Mouse (Mus musculus): ENCODE results near the gene Srrm4. TPM values are rescaled to one million over a fixed set of nuclear protein-coding genes. Genes with fewer than 3 reads are reported as not detected.
A peak's percentile ranks its signal among the peaks of the same experiment; 100 is the strongest.

The Srrm4 gene
- polyA plus RNA-seq, 1 experiment from 2014 or later, result 2.4 TPM

DNA sequence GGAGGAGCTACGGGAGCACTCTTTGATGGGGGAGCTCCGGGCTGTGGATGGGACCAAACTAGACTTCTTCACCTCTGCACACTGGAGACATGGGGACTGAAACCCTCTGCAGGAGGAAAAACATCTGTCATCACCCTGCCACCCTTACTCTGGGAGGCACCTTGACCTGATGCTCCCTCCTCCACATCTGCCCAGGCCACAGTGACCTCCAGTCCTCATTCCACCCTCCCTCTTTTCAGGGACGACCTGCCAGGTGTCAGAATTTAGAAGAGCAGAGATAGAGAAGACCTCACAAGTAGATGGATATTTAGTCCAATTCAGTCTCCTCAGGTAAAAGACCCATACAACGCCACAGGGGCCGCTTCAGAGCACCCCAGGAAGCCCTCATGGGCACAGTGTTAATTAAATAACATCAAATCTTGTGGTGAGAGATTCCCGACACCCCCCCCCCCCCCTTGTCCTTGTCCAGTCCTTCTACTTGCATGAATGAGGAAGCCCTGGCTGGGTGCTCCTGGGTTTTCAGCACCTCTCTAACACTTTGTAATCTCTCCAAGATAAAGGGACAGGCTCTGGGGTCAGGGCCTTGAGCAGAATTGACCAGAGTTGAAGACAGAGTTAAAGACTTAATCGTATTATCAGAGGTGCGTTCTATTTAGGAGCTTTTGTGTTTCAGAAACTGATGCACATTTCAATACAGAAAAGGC lies 141.9 kb downstream of the Srrm4 start:
- H3K27me3 ChIP-seq (ENCODE audit: control insufficient read depth, insufficient read depth, low read length), result no peaks in the 10 kb centered on the region
- WGBS, result 53% methylated on average over 8 of the region's 8 CpGs
- no peak for ATAC-seq (ENCODE audit: insufficient number of reproducible peaks, insufficient read depth, low FRiP score, low read depth)
- H3K4me3 ChIP-seq (ENCODE audit: low read depth, low read length), result no peak overlapping the region
- no peak overlapping the region for H3K4me2 ChIP-seq (replicated peaks; ENCODE audit: low read depth, low read length)
- H3K9ac ChIP-seq (replicated peaks; ENCODE audit: low read depth, low read length), result no peak overlapping the region
- no peaks in the 10 kb centered on the region for H3K9me3 ChIP-seq (ENCODE audit: control insufficient read depth, low read depth, low read length)
- no peak overlapping the region for H3K27ac ChIP-seq (ENCODE audit: low read length)
- H3K36me3 ChIP-seq (ENCODE audit: control insufficient read depth, insufficient read depth, low read length), result no peaks in the 10 kb centered on the region
- no peaks in the 10 kb centered on the region for H3K4me1 ChIP-seq (ENCODE audit: control insufficient read depth, insufficient read depth, low read length)

DNA sequence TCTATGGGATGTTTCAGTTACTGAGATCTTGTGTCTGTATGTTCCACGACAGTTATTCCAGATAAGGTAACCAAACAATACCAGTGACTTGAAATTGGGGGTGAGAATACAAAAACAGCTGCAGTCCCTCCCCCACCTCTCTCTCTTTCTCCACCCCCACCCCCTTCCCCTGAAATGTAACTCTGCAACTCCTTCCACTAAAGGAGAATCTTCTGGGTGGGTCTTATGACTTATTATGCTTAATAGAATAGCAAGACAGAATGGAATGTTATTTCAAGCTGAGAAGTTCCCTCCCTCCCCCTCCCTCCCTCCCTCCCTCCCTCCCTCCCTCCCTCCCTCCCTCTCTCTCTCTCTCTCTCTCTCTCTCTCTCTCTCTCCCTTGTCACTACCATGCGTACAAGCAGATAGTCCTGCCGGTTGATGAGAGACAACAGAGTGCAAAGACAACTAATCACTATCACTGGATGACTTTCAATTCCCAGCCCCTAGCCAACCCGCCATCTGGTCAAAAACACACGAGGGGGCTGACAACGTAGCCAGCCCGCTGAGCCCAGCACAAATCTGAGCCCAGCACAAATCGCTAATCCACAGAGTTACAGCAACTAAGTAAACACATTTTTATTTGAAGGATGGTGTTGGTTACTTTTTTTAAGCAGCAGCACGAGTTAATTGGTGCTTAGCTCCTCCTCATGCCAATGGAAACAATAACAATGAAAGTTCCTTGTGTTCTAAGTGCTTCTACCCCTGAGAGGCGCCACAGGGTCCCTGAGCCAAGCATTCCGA lies 143.0 kb downstream of the Srrm4 start:
- H3K27ac ChIP-seq (ENCODE audit: low read length), result no peak overlapping the region
- ATAC-seq (ENCODE audit: insufficient number of reproducible peaks, insufficient read depth, low FRiP score, low read depth), result no peak; the same call in 1 of the 2 replicates
- no peak overlapping the region for H3K4me3 ChIP-seq (ENCODE audit: low read depth, low read length)

DNA sequence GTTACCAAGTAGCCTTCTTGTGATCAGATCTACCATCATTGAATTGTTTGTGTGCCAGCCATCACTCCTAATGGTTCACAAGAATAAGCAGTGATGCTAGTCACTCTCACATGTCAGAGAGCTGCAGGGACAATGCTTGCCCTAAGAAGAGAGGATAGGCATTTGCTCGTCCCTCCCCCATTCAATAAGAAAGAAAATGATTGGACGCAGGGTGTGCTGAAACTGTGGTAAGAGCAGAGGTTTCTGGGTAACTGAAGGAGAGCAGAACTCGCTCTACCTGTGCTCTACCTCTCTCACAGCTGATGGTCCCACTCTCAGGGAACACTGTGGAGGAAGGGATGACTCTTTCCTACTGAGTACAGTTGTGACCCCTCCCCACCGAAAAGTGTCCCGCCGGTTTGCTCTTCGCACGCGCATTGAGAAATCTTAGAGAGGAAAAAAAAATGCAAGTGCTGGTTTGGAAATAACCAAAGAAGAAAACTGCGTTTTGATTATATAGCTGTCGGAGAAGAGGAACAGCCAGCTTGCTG lies 143.7 kb downstream of the Srrm4 start:
- Histone ChIP-seq H3K27me3 (ENCODE audit: control insufficient read depth, insufficient read depth, low read length) (no peaks in the 10 kb centered on the region), H3K36me3 (ENCODE audit: control insufficient read depth, insufficient read depth, low read length) (no peaks in the 10 kb centered on the region), H3K4me3 (ENCODE audit: low read depth, low read length) (no peak overlapping the region), H3K4me2 (replicated peaks; ENCODE audit: low read depth, low read length) (peak overlapping the region; percentile 13; the same call in 1 of the 2 replicates), H3K27ac (ENCODE audit: low read length) (no peak overlapping the region), H3K9me3 (ENCODE audit: control insufficient read depth, low read depth, low read length) (no peaks in the 10 kb centered on the region), H3K9ac (replicated peaks; ENCODE audit: low read depth, low read length) (no peak overlapping the region), H3K4me1 (ENCODE audit: control insufficient read depth, insufficient read depth, low read length) (no peaks in the 10 kb centered on the region)
- WGBS, result 31% methylated on average over 11 of the region's 11 CpGs
- ATAC-seq (ENCODE audit: insufficient number of reproducible peaks, insufficient read depth, low FRiP score, low read depth), result no peak

More for the DNA sequence above, 143.0 kb downstream of the Srrm4 start:
- WGBS, result 6% methylated on average over 11 of the region's 11 CpGs
- no peaks in the 10 kb centered on the region for H3K9me3 ChIP-seq (ENCODE audit: control insufficient read depth, low read depth, low read length)
- H3K36me3 ChIP-seq (ENCODE audit: control insufficient read depth, insufficient read depth, low read length), result no peaks in the 10 kb centered on the region
- no peaks in the 10 kb centered on the region for H3K4me1 ChIP-seq (ENCODE audit: control insufficient read depth, insufficient read depth, low read length)
- no peak overlapping the region for H3K9ac ChIP-seq (replicated peaks; ENCODE audit: low read depth, low read length)
- peak overlapping the region; percentile 13; the same call in 1 of the 2 replicates for H3K4me2 ChIP-seq (replicated peaks; ENCODE audit: low read depth, low read length)
- no peaks in the 10 kb centered on the region for H3K27me3 ChIP-seq (ENCODE audit: control insufficient read depth, insufficient read depth, low read length)

DNA sequence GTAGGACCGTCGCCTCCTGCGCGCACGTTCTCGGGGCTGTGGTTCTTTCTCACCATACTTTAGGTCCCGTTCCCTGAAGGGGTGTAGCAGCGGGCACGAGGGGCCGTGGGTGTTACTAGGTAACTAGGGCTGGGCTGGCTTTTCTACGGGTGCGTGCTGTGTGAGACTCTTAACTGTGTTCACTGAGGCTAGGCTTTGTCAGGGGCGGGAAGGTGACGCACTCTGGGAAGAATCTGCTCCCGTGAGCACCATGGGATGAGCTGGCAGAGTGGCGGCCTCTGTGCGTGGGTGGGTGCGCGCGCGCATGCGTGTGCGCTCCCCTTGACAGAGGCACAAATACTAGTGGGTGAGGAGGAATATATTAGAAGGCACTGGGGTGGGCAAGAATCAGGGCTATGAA lies 145.1 kb downstream of the Srrm4 start:
- no peak for ATAC-seq (ENCODE audit: insufficient number of reproducible peaks, insufficient read depth, low FRiP score, low read depth)

DNA sequence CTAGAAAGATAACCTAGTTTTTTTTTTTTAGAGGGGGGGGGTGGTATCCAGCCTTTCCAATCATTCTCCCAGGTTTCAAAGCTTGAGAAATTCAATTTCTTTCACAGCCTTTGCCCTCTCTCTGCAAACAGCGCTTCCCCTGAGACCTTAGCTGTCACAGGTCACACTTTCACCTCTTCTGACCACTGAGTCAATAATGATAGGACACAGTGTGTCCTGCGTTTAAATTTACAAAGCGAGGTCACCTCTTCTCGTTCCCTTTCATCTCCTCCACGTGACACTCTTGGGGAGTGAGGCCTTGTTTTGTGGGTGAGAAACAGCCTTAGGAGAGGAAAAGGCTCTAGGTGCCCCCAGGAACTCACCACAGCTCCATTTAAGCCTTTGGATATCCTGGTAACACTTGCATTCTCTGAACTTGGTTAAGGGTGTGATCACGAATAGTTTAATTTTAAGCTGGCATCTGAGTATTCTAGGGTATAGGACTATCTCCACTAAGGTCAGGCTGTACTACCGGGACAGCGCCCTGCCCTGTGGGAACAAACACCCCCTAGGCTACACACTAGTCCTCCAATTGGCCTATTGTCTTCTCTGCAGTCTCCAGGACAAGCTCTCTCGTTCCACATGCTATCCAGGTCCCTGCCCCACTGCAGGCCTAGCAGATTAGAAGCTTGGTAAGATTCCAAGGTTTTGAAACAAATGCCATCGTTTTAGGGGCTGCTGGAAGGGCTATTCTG lies 145.8 kb downstream of the Srrm4 start:
- Histone ChIP-seq H3K4me3 (ENCODE audit: low read depth, low read length) (no peak overlapping the region), H3K9ac (replicated peaks; ENCODE audit: low read depth, low read length) (no peak overlapping the region), H3K9me3 (ENCODE audit: control insufficient read depth, low read depth, low read length) (no peaks in the 10 kb centered on the region), H3K27ac (ENCODE audit: low read length) (no peak overlapping the region), H3K36me3 (ENCODE audit: control insufficient read depth, insufficient read depth, low read length) (no peaks in the 10 kb centered on the region), H3K4me2 (replicated peaks; ENCODE audit: low read depth, low read length) (no peak overlapping the region), H3K27me3 (ENCODE audit: control insufficient read depth, insufficient read depth, low read length) (no peaks in the 10 kb centered on the region), H3K4me1 (ENCODE audit: control insufficient read depth, insufficient read depth, low read length) (no peaks in the 10 kb centered on the region)
- no peak for ATAC-seq (ENCODE audit: insufficient number of reproducible peaks, insufficient read depth, low FRiP score, low read depth)
- 37% methylated on average over 10 of the region's 10 CpGs for WGBS

More for the DNA sequence above, 145.1 kb downstream of the Srrm4 start:
- H3K27me3 ChIP-seq (ENCODE audit: control insufficient read depth, insufficient read depth, low read length), result no peaks in the 10 kb centered on the region
- no peak overlapping the region for H3K4me2 ChIP-seq (replicated peaks; ENCODE audit: low read depth, low read length)
- WGBS, result 57% methylated on average over 23 of the region's 23 CpGs
- H3K27ac ChIP-seq (ENCODE audit: low read length), result no peak overlapping the region
- no peaks in the 10 kb centered on the region for H3K9me3 ChIP-seq (ENCODE audit: control insufficient read depth, low read depth, low read length)
- H3K9ac ChIP-seq (replicated peaks; ENCODE audit: low read depth, low read length), result no peak overlapping the region
- H3K4me3 ChIP-seq (ENCODE audit: low read depth, low read length), result no peak overlapping the region
- H3K36me3 ChIP-seq (ENCODE audit: control insufficient read depth, insufficient read depth, low read length), result no peaks in the 10 kb centered on the region
- H3K4me1 ChIP-seq (ENCODE audit: control insufficient read depth, insufficient read depth, low read length), result no peaks in the 10 kb centered on the region

DNA sequence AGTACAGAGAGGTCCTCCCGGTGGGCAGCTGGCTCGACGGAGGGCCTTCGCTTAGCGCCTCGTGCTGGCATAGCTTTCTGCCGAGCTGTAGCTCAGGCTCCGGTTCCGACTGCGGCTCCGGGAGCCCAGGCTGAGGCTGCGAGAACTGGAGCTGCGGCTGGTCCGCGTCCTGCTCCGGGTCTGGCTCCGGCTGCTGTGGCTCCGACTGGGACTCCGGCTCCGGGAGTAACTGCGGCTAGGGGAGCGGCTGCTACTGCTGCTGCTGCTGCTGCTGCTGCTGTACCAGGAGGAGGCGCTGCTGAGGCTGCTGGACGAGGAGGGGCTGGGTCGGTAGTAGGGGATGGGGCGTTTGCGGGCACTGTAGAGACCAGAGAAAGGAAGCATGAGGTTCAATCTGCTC lies 147.1 kb downstream of the Srrm4 start:
- Histone ChIP-seq H3K36me3 (ENCODE audit: control insufficient read depth, insufficient read depth, low read length) (no peaks in the 10 kb centered on the region), H3K4me1 (ENCODE audit: control insufficient read depth, insufficient read depth, low read length) (no peaks in the 10 kb centered on the region), H3K27me3 (ENCODE audit: control insufficient read depth, insufficient read depth, low read length) (no peaks in the 10 kb centered on the region), H3K27ac (ENCODE audit: low read length) (no peak overlapping the region), H3K9me3 (ENCODE audit: control insufficient read depth, low read depth, low read length) (no peaks in the 10 kb centered on the region), H3K4me2 (replicated peaks; ENCODE audit: low read depth, low read length) (no peak overlapping the region), H3K9ac (replicated peaks; ENCODE audit: low read depth, low read length) (no peak overlapping the region), H3K4me3 (ENCODE audit: low read depth, low read length) (no peak overlapping the region)
- no peak for ATAC-seq (ENCODE audit: insufficient number of reproducible peaks, insufficient read depth, low FRiP score, low read depth)
- 63% methylated on average over 27 of the region's 27 CpGs for WGBS

DNA sequence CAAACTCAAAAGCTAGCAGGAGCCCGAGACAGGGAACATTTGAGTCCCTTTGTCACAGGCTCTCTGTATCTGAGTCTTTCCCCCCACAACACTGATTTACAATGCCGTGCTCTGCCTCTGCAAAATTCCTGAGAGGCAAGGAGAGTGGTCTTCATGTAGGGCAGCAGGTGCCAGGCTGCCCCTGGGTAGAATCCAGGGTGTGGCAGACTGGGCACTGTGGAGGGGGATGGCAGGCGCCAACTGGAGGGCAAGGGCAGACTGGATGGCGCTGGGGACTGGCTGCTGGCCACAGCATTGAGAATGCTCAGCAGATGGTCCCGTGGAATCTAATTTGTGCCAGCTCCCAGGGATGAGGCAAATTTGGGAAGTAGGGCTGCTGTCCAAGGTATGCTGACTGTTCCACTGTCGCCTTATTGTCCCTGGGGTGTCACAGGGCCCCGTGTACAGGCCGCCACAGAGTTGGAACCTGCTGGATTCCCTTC lies 148.1 kb downstream of the Srrm4 start:
- H3K36me3 ChIP-seq (ENCODE audit: control insufficient read depth, insufficient read depth, low read length), result no peaks in the 10 kb centered on the region
- ATAC-seq (ENCODE audit: insufficient number of reproducible peaks, insufficient read depth, low FRiP score, low read depth), result no peak
- H3K27me3 ChIP-seq (ENCODE audit: control insufficient read depth, insufficient read depth, low read length), result no peaks in the 10 kb centered on the region
- H3K4me2 ChIP-seq (replicated peaks; ENCODE audit: low read depth, low read length), result no peak overlapping the region
- no peaks in the 10 kb centered on the region for H3K9me3 ChIP-seq (ENCODE audit: control insufficient read depth, low read depth, low read length)
- no peaks in the 10 kb centered on the region for H3K4me1 ChIP-seq (ENCODE audit: control insufficient read depth, insufficient read depth, low read length)
- WGBS, result 82% methylated on average over 8 of the region's 8 CpGs
- no peak overlapping the region for H3K27ac ChIP-seq (ENCODE audit: low read length)
- H3K9ac ChIP-seq (replicated peaks; ENCODE audit: low read depth, low read length), result no peak overlapping the region
- no peak overlapping the region for H3K4me3 ChIP-seq (ENCODE audit: low read depth, low read length)

Measured in stomach, embryonic 14.5 days (tissue).